Mouse (Mus musculus) adrenal gland (tissue): Measurements from ENCODE around the gene Gm36079.
"Not testable (repeated sequence)": the region's sequence is repeated elsewhere in the genome, so short reads cannot be mapped to it uniquely, and the experiment has no call there.

Experiments
- intact Hi-C: fragments of 180-260 bp; cut with DNase I; formaldehyde crosslinking; loops from one replicate; pipeline ENCODE4 v1.15.1; 2025
- long read RNA-seq, 2 experiments: library from polyadenylated mRNA; unstranded; transcript quantifications; one replicate each; pipeline ENCODE4 v2.0.0; 2020; ENCODE audit warnings: borderline replicate concordance in 1 of 2; ENCODE audit not compliant: insufficient replicate concordance in 1 of 2

The Gm36079 gene
- long read RNA-seq, experiment 1, result 0 reads
- long read RNA-seq, experiment 2, result 0 reads

DNA sequence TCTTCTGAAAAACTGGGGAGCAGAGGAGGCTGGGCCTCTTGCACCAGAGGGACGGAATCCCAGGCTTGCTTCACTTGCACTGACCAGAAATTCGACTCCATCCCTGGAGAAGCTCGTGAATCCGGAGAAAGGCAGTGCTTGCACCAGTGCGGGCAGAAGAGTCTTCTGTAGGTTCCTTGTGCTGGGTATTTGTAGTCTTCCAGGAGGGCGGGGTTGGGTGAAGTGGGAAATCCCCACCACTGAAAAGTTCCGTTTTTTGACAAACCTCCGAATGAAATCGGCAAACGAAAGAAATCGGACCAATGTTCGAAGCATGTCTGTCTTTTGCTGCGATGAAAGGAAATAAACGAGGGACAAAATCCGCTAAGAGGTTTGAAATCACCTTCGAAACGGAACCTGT lies at the start of gene Gm36079:
Gene Gm36079 (minus strand): TSS at position 101 of the 400 bp plus-strand sequence.
- intact Hi-C loops, result not testable (repeated sequence)

DNA sequence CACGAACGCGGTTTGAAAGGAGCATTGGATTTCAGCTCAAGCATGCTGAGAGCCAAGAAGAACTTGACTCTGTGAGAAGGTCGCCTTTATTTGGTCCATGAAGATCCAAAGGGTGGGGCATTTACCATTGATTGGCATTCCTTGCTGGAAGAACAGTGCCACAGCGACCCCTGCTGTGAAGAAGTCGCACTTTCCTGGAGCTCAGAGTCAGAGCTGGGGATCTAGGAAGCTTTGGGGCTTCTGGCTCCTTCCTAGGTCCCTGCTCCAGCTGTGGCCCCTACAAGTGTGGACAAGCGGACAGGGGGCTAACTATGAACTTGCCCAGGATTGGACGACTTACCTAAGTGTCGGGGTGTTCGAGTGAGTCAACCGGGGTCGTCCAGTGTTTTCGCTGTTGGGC lies 44.1 kb upstream of the Gm36079 start:
- intact Hi-C loops, result not testable (repeated sequence)

DNA sequence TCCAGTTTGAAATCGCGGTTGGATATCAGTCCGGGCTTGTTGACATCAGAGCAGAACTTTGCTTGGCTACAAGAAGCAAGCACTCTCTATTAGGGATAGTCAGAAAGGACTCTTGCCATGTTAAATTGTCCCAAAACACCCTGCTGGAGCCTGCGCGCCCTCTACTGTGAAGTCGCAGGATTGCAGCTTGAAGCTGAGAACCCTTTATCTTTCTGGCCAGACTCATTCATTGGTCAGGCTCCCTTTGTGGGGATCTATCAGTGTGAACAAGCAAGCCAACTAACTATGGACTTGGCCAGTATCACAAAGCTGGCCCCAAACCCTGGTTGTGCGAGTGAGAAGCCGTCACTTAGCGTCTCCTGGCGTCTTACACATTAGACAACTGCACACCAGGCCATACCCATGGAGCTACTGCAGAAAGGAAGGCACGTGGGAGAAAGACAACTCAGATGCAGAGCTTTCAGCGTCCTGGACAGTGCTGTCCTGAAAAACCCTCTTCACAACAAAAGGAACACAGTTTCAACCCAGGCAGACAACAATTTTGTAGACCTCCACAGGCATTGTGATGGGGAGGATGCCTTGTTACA lies 43.3 kb upstream of the Gm36079 start:
- intact Hi-C loops, result not testable (repeated sequence)

DNA sequence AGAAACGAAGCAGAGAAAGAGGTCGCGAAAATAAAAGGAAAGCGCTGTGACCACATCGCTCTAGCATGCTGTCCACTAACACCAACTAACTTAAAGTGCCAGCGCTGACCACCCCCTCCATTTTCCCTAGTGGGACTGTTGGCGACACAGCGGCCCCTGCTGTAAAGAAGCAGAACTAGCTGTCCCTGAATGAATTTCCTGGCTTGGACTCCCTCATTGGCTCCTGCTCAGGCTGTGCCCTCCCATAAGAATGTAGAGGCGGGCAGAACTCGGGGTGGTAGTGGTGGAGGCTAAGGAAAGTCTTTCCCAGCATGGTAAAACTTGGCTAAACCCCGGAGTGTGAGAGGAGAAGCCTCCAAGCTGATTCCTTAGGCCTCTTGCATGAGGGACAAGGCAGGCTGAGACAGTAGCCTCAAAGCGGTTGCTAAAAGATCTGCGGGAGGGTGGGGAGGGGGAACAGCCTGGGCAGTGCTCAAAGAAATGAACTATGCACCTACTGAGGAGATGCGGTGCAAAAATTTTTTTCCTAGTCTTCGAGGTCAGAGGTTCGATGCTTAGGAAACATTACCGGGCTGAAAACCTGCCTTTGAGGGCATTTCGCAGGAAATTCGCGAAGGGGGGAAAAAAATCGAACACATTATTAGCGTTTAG lies 36.8 kb upstream of the Gm36079 start:
- intact Hi-C loops, result not testable (repeated sequence)

DNA sequence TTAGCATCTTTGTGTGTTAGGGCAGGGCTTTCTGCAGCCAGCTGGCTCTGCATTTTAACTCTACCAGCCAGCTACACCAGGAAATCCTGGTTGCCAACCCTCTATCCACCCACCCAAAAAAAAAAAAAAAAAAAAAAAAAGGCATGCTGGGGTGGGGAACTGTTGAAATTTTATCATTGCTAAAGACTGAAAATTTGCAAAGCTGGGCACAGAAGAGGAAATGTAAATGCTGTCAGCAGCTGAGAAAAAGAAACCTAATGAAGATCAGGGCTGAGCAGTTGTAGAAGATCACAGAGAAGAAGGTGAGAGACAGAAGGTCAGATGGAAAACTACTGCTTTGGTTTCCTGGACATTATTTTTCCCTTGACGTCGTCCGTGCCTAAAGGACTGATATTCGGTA lies 36.1 kb upstream of the Gm36079 start:
- intact Hi-C loops, result not testable (repeated sequence)

DNA sequence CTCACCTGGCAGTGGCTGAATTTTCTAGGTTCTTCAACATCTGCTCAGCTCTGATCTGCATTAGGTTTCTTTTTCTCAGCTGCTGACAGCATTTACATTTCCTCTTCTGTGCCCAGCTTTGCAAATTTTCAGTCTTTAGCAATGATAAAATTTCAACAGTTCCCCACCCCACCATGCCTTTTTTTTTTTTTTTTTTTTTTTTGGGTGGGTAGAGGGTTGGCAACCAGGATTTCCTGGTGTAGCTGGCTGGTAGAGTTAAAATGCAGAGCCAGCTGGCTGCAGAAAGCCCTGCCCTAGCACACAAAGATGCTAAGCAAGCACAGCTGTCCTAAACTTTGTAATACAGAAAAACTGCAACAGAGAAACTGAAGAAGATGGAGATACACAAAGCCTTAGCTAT lies 25.3 kb upstream of the Gm36079 start, which contains the start of gene Gm21188:
Gene Gm21188 (minus strand): TSS at position 110 of the 400 bp plus-strand sequence.
- intact Hi-C loops, result not testable (repeated sequence)

DNA sequence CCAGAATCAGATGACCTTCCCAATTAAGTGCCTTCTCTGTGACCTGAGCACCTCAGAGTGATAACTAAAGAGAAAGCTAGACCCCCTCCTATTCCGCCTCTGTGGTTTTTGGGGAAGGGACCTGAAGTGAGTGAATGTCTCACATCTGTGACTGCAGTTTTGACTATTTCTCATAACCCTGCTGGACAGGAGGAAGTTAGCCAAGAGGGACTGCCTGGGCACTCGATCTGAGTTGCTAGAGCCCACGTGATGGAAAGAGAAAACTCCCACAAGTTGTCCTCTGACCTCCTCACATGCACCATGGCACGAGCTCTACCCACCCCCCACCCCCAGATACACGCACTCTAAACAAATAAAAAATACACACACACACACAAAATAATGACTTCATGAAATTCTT lies 21.8 kb upstream of the Gm36079 start:
- intact Hi-C loops, result not testable (repeated sequence)

DNA sequence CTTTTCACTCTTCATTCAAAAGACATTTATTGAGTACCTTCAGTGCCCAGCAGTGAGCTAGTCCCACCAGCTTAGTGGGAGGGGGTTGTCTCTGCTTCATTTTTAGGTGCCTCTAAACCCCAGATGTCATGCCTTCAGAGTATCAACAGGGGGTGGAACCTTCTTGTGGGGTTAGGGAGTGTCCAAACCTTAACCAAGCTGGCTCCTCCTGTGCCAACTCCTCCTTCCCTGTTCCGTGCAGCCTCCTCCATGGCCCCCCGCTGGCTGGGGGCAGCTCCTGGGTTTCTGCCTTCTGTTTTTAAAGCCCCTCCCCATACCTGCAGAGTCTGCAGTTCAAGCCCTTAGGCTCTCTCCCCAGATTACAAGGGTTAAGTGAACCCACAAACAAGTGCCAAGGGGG lies 21.4 kb upstream of the Gm36079 start:
- intact Hi-C loops, result not testable (repeated sequence)

DNA sequence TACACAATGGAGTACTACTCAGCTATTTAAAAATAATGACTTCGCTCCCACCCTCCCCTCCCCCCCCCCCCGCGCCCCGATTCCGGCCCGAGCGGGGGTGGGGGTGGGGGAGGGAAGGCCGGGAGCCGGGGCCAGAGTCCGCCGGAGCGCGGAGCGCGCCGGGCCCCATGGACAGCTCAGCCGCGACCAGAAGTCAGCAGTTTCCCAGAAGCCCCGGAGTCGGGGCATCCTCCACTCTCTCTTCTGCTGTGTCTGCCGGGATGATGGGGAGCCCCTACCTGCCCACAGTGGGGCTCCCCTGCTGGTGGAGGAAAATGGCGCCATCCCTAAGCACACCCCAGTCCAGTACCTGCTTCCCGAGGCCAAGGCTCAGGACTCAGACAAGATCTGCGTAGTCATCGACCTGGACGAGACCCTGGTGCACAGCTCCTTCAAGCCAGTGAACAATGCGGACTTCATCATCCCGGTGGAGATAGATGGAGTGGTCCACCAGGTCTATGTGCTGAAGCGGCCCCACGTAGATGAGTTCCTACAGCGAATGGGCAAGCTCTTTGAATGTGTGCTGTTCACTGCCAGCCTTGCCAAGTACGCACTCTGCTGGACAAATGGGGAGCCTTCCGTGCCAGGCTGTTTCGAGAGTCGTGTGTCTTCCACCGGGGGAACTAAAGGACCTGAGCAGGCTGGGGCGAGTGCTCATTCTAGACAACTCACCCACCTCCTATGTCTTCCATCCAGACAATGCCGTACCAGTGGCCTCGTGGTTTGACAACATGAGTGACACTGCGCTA lies 19.8 kb upstream of the Gm36079 start:
- intact Hi-C loops, result not testable (repeated sequence)

DNA sequence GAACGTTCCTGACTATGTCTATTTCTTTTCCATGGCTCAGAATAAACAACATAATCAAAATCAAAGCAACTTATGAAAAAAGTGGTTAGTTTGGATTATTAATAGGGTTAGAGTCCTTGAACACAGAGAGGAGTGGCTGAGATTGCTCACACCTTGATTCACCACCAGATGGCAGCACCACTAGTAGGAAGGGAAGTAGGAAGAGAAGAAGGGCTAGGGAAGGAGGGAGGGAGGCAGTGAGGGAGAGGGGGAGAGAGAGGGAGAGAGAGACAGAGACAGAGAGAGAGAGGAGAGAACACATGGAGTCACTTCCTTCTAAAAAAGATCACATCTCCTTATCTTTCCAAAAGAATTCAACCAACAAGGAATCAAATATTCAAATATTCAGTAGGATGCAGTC lies 14.3 kb upstream of the Gm36079 start:
- intact Hi-C loops, result not testable (repeated sequence)

DNA sequence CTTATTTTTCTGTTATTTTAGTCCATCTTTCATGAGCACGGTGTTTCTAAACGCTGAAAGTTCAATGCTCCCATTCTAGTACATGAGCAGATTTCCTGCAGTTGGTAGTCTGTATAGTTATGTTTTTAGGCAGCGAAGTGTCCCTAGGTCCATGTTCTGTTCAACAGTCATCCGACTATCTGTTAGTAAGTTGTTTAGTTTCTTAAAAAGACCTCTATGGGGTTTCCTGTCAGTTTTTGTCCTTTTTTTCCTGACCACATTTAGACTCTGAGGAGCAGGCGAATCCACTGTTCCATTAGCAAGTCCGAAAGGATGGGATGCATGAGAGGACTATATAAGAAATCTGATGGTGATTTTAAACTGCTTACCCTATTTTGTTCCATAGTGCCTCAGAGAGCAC lies 11.1 kb upstream of the Gm36079 start:
- intact Hi-C loops, result not testable (repeated sequence)

DNA sequence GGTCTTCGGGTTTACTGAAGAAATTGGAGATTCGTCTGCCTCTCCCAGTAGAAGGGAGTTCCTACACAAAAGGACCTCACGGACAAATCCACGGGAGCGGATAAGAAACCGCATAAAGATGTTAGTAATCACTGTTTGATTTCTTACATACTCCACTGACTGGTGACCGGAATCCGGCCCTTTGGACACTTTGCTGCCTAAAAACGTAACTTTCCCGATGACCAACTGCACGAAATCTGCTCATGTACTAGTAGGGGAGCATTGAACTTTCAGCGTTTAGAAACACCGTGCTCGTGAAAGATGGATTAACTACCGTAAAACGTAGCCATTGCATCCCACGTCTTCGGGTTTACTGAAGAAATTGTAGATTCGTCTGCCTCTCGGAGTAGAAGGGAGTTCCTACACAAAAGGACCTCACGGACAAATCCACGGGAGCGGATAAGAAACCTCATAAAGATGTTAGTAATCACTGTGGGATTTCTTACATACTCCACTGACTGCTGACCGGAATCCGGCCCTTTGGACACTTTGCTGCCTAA lies 9.8 kb upstream of the Gm36079 start:
- intact Hi-C loops, result not testable (repeated sequence)

DNA sequence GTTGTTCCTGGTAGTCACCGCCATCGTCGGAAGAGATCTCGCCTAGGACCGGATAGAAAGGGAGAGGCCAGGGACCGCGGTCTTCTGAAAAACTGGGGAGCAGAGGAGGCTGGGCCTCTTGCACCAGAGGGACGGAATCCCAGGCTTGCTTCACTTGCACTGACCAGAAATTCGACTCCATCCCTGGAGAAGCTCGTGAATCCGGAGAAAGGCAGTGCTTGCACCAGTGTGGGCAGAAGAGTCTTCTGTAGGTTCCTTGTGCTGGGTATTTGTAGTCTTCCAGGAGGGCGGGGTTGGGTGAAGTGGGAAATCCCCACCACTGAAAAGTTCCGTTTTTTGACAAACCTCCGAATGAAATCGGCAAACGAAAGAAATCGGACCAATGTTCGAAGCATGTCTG lies 8.3 kb upstream of the Gm36079 start:
- intact Hi-C loops, result not testable (repeated sequence)

DNA sequence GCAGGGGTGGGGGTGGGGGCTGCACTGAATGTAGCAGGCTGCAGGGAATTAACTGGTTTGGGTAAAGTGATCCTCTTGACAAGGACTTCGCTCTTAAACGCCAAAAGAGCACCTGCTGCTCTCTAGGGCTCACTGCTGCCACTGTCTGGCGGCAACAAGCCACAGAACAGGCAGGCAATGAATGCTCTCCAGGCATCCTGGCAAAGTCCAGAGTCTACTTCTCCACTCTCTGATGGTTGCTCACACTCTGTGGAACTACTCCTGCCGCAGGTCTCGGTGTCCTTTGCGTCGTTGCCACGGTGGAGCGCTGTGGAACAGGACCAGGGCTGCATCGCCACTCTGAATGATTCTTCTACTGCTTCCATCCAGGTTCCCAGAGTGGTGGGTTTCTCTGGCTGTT lies 7.8 kb upstream of the Gm36079 start:
- intact Hi-C loops, result not testable (repeated sequence)

DNA sequence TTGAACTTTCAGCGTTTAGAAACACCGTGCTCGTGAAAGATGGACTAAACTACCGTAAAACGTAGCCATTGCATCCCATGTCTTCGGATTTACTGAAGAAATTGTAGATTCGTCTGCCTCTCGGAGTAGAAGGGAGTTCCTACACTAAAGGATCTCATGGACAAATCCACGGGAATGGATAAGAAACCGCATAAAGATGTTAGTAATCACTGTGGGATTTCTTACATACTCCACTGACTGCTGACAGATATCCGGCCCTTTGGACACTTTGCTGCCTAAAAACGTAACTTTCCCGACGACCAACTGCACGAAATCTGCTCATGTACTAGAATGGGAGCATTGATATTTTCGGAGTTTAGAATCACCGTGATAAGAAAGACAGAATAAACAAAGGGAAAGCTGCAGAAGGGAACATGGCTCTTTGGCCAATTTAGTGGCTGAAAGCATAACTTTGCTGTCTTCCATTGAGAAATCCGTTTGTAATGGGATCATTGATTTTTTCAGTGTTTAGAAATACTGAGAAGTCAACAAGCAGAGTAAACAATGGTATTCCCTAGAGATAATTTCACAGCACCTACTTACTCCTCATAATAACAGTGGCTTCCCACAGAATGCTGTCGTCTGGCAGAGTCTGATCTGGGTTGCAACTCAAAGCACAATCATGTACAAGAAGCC lies 6.8 kb upstream of the Gm36079 start:
- intact Hi-C loops, result not testable (repeated sequence)

DNA sequence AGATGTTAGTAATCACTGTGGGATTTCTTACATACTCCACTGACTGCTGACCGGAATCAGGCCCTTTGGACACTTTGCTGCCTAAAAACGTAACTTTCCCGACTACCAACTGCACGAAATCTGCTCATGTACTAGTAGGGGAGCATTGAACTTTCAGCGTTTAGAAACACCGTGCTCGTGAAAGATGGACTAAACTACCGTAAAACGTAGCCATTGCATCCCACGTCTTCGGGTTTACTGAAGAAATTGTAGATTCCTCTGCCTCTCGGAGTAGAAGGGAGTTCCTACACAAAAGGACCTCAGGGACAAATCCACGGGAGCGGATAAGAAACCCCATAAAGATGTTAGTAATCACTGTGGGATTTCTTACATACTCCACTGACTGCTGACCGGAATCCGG lies 4.9 kb upstream of the Gm36079 start:
- intact Hi-C loops, result not testable (repeated sequence)

DNA sequence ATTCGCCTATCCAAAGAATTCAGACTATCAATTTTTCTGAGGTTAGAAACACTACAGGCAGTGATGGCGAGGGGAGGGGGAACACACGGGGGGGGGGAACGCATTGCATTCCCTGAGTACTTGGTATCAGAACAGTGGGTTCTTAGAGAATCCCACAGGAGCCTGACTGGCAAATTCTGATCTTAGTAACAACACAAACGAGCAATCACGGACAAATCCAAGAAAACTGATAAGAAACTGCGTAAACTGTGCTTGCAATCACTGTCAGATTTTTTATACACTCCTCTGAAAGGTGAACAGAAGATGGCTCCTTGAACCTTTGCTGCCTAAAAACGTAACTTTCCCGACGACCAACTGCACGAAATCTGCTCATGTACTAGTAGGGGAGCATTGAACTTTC lies 557 bp upstream of the Gm36079 start:
- intact Hi-C loops, result not testable (repeated sequence)

DNA sequence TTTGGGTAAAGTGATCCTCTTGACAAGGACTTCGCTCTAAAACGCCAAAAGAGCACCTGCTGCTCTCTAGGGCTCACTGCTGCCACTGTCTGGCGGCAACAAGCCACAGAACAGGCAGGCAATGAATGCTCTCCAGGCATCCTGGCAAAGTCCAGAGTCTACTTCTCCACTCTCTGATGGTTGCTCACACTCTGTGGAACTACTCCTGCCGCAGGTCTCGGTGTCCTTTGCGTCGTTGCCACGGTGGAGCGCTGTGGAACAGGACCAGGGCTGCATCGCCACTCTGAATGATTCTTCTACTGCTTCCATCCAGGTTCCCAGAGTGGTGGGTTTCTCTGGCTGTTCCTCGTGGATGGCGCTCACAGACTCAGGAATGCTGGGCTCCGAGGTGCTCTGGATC lies 438 bp downstream of the Gm36079 start:
- intact Hi-C loops, result not testable (repeated sequence)

DNA sequence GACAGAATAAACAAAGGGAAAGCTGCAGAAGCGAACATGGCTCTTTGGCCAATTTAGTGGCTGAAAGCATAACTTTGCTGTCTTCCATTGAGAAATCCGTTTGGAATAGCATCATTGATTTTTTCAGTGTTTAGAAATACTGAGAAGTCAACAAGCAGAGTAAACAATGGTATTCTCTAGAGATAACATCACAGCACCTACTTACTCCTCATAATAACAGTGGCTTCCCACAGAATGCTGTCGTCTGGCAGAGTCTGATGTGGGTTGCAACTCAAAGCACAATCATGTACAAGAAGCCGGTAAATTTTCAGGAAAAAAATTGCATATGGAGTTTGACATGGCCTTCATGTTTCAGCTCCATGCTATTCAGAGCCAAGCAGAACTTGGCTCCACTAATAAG lies 1.2 kb downstream of the Gm36079 start:
- intact Hi-C loops, result not testable (repeated sequence)

DNA sequence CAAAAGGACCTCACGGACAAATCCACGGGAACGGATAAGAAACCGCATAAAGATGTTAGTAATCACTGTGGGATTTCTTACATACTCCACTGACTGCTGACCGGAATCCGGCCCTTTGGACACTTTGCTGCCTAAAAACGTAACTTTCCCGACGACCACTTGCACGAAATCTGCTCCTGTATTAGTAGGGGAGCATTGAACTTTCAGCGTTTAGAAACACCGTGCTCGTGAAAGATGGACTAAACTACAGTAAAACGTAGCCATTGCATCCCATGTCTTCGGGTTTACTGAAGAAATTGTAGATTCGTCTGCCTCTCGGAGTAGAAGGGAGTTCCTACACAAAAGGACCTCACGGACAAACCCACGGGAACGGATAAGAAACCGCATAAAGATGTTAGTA lies 1.8 kb downstream of the Gm36079 start:
- intact Hi-C loops, result not testable (repeated sequence)

DNA sequence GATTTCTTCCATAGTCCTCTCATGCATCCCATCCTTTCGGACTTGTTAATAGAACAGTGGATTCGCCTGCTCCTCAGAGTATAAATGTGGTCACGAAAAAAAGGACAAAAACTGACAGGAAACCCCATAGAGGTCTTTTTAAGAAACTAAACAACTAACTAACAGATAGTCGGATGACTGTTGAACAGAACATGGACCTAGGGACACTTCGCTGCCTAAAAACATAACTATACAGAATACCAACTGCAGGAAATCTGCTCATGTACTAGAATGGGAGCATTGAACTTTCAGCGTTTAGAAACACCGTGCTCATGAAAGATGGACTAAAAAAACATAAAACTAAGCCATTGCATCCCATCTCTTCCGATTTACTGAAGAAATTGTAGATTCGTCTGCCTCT lies 2.2 kb downstream of the Gm36079 start:
- intact Hi-C loops, result not testable (repeated sequence)
